In genomic region chr1:52763894-52764809, GRCm38 (mm10) we compare ENCODE assay signal across 9 mouse cellular contexts. TPM values are rescaled to one million over a fixed set of nuclear protein-coding genes. Genes with fewer than 3 reads are reported as not detected.
DNase-seq lines count a peak whose midpoint lies in the region; ATAC-seq and TF ChIP-seq lines count a peak whose summit lies in the region.
"Had no signal": no experiment of that assay in that cellular context is flagged by ENCODE, and none has a peak within 500 bp of the region (broad histone marks: within the 10 kb centered on the region; RNA-seq: fewer than 3 reads in every experiment).

No protein-coding gene starts in this region.

- DNase-seq in lung, postnatal 0 days (ENCODE audit: low spot score) = peak; percentile 24
- no peak for DNase-seq in lung, postnatal 36 days
- DNase-seq in thymus, postnatal 4 days = peak; percentile 27
- DNase-seq in cerebellum, adult 8-10 months = no peak
- DNase-seq: kidney, postnatal 25 days had no signal

- H3K4me1 ChIP-seq in lung, postnatal 0 days (ENCODE audit: insufficient read depth, low read depth, low read length) = no peaks in the 10 kb centered on the region
- no peaks in the 10 kb centered on the region for H3K4me1 ChIP-seq in bone marrow, adult 2 months (ENCODE audit: control insufficient read depth, insufficient read depth, low read length)
- H3K4me1 ChIP-seq in liver, embryonic 16.5 days (ENCODE audit: control insufficient read depth, low read depth, low read length) = no peaks in the 10 kb centered on the region; the same call in 1 of the 2 replicates
- H3K4me1 ChIP-seq in neural tube, embryonic 15.5 days = no peaks in the 10 kb centered on the region

- no peak overlapping the region for H3K4me3 ChIP-seq in lung, postnatal 0 days (ENCODE audit: low read depth, low read length)
- H3K4me3 ChIP-seq in bone marrow, adult 2 months (replicated peaks; ENCODE audit: control insufficient read depth, low read depth, low read length) = peak overlapping the region; percentile 19
- no peak overlapping the region for H3K4me3 ChIP-seq in liver, embryonic 16.5 days (ENCODE audit: low read depth, low read length)
- no peak overlapping the region for H3K4me3 ChIP-seq in neural tube, embryonic 15.5 days (replicated peaks)

- 58% methylated on average over 4 of the region's 4 CpGs for WGBS in lung, postnatal 0 days
- 22% methylated on average over 4 of the region's 4 CpGs for WGBS in bone marrow, adult 2 months
- 33% methylated on average over 4 of the region's 4 CpGs for WGBS in liver, embryonic 16.5 days (ENCODE audit: insufficient replicate concordance)
- WGBS in neural tube, embryonic 15.5 days = 69% methylated on average over 4 of the region's 4 CpGs

- H3K27me3 ChIP-seq in lung, postnatal 0 days (replicated peaks; ENCODE audit: insufficient read depth, low read length) = no peaks in the 10 kb centered on the region
- no peaks in the 10 kb centered on the region for H3K27me3 ChIP-seq in liver, embryonic 16.5 days (ENCODE audit: control insufficient read depth, insufficient read depth, low read depth, low read length)
- no peaks in the 10 kb centered on the region for H3K27me3 ChIP-seq in neural tube, embryonic 15.5 days (replicated peaks)

- no peak for TF ChIP-seq CTCF in lung, postnatal 0 days (IDR thresholded peaks at IDR 0.05)
- no peak for TF ChIP-seq CTCF in bone marrow, adult 2 months (IDR thresholded peaks at IDR 0.05; ENCODE audit: control insufficient read depth, insufficient read depth, low read length)

- peak; percentile 28; the same call in 1 of the 2 replicates for ATAC-seq in lung, postnatal 0 days
- no peak for ATAC-seq in liver, embryonic 16.5 days (ENCODE audit: low read depth)
- ATAC-seq in neural tube, embryonic 15.5 days (ENCODE audit: low FRiP score) = no peak

- H3K27ac ChIP-seq in lung, postnatal 0 days (ENCODE audit: low read length) = no peak overlapping the region
- no peak overlapping the region for H3K27ac ChIP-seq in bone marrow, adult 2 months (ENCODE audit: control insufficient read depth, insufficient read depth, low read depth, low read length, poor library complexity)
- no peak overlapping the region for H3K27ac ChIP-seq in liver, embryonic 16.5 days (ENCODE audit: low read length)
- H3K27ac ChIP-seq in neural tube, embryonic 15.5 days (replicated peaks) = no peak overlapping the region
- H3K27ac ChIP-seq: liver, embryonic 14.5 days had no signal

- H3K4me2 ChIP-seq in lung, postnatal 0 days (replicated peaks; ENCODE audit: low read depth, low read length) = no peak overlapping the region
- H3K4me2 ChIP-seq in liver, embryonic 16.5 days (ENCODE audit: low read depth, low read length) = peak overlapping the region; percentile 39
- H3K4me2 ChIP-seq in neural tube, embryonic 15.5 days = no peak overlapping the region

- TF ChIP-seq EP300 in lung, postnatal 0 days (IDR thresholded peaks at IDR 0.05) = no peak

- no peaks in the 10 kb centered on the region for H3K9me3 ChIP-seq in lung, postnatal 0 days (ENCODE audit: low read length)
- H3K9me3 ChIP-seq in liver, embryonic 16.5 days (replicated peaks; ENCODE audit: control insufficient read depth, low read length) = no peaks in the 10 kb centered on the region
- H3K9me3 ChIP-seq in neural tube, embryonic 15.5 days (replicated peaks) = no peaks in the 10 kb centered on the region

- no peak for TF ChIP-seq POLR2A in bone marrow, adult 2 months (IDR thresholded peaks at IDR 0.05; ENCODE audit: borderline replicate concordance, control insufficient read depth, low read depth, low read length)

- H3K9ac ChIP-seq in lung, postnatal 0 days (replicated peaks; ENCODE audit: low read depth) = no peak overlapping the region
- no peak overlapping the region for H3K9ac ChIP-seq in liver, embryonic 16.5 days (ENCODE audit: low read depth, low read length)
- no peak overlapping the region for H3K9ac ChIP-seq in neural tube, embryonic 15.5 days (replicated peaks)
- H3K9ac ChIP-seq: liver, embryonic 14.5 days had no signal

- H3K36me3 ChIP-seq in lung, postnatal 0 days (ENCODE audit: insufficient read depth, low read length) = no peaks in the 10 kb centered on the region
- H3K36me3 ChIP-seq in liver, embryonic 16.5 days (ENCODE audit: control insufficient read depth, insufficient read depth) = no peaks in the 10 kb centered on the region
- no peaks in the 10 kb centered on the region for H3K36me3 ChIP-seq in neural tube, embryonic 15.5 days

RNA-seq across cellular contexts. Expression of gene Mfsd6, which starts 36.9 kb away (rescaled TPM):
- polyA plus RNA-seq in lung, postnatal 0 days (2015; fragmentation: Nextera tagmentation; extraction: Ambion mirVana) = 4.2 TPM in 2 replicates
- 2.8 and 8.3 TPM in 2 replicates for polyA plus RNA-seq in bone marrow, adult 2 months (2011; ENCODE audit: insufficient read depth, insufficient read length, low replicate concordance, missing spikeins)
- polyA plus RNA-seq in liver, embryonic 16.5 days (2015; fragmentation: Nextera tagmentation; extraction: Ambion mirVana) = 0.49 and 0.61 TPM in 2 replicates
- polyA plus RNA-seq in neural tube, embryonic 15.5 days (2015; fragmentation: Nextera tagmentation; extraction: Ambion mirVana) = 10.2 and 11.7 TPM in 2 replicates

RNA-seq across cellular contexts. Expression of gene Inpp1, which starts 53.3 kb away (rescaled TPM):
- 9.3 and 10.4 TPM in 2 replicates for polyA plus RNA-seq in lung, postnatal 0 days (2015; fragmentation: Nextera tagmentation; extraction: Ambion mirVana)
- polyA plus RNA-seq in bone marrow, adult 2 months (2011; ENCODE audit: insufficient read depth, insufficient read length, low replicate concordance, missing spikeins) = 12.6 and 15.8 TPM in 2 replicates
- polyA plus RNA-seq in liver, embryonic 16.5 days (2015; fragmentation: Nextera tagmentation; extraction: Ambion mirVana) = 5.3 and 5.6 TPM in 2 replicates
- 47.1 and 47.5 TPM in 2 replicates for polyA plus RNA-seq in neural tube, embryonic 15.5 days (2015; fragmentation: Nextera tagmentation; extraction: Ambion mirVana)

Comparison
In these comparisons a context has a peak if more than half of its experiments do, and no peak if none do; other contexts are left out.
1. DNase-seq: peak in lung, postnatal 0 days (single experiment) and thymus, postnatal 4 days (single experiment); none in lung, postnatal 36 days (single experiment) and cerebellum, adult 8-10 months (single experiment).